Mouse (Mus musculus): ENCODE results near the gene Pigm.
A peak's percentile ranks its signal among the peaks of the same experiment; 100 is the strongest.

Pigm gene

DNA sequence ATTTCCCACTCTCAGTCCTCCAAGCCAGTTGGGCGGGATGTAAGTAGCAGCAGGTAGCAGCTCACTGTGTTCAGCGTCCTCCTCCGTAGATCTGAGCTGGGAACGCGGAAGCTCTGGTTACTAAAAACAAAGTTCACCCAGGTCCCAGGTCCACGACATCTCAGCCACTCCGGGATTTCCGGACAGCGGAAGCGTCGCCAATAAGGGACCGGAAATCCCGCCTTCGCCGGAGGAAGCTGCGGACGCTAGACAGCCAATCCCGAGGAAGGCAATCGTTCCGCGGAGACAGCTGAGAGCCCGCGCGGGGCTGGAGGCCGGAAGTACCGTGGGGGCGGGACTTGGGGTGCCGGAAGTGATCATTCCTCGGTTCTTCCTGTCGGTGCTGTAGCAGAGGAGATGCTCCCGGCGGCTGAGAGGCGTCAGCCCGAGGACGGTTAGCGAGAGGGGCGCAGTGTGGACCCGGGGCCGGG, at the start of gene Pigm:
Pigm (plus strand) TSS at position 349 of the 470 bp plus-strand sequence.
- DNase-seq (ENCODE audit: low spot score in 2 of 2) = peak; percentile 93 to 97

DNA sequence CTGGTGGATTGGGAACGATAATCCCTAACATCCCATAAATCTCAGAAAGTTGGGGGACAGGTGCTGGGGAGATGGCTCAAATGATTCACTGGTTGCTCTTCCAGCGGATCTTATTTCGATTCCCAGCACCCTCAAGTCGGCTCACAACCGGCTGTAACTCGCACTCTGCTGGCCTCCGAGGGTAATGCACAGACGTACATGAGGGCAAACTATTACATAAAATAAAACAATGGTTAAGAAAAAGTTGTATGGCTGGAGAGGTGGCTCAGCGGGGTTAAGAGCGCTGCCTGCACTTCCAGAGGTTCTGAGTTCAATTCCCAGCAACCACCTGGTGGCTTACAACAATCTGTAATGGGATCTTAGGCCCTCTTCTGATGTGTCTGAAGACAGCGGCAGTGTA, 49.7 kb upstream of the Pigm start:
- DNase-seq (ENCODE audit: low spot score in 2 of 2) = no peak

DNA sequence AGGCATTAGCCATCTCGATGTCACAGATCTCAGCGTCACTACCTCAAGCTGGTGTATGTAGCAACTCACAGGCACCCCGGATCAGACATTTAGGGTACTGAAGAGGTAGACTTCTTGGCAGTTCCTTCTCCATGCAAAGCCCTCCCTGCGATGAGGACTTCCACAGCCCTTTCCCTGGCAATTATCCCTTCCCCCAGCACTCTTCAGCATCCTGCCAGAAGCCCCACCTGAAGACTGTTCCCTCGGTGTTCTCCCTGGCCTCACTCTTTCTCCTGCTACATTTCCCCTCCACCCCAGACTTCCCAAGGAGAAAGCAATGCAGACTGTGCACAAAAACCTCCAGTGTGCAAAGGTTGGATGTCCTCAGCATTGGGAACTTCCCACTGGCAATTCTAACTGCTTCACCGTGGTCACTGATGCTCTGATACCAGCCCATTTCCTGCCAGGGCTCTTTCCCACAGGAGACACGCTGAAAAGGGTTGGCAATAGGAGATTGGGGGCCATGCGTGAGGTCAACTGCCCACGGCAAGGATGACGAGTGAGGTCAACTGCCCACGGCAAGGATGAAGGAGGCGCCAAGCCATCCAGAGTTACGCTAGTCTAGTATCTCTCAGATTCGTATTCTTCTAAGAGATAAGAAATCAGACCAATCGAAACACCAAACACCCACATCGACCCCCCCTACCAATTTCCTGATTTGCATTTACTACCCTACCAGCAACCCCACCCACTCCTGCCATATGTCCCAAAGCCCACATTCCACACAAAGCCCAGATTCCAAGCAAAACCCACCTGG, 48.9 kb upstream of the Pigm start:
- DNase-seq (ENCODE audit: low spot score in 2 of 2) = no peak

DNA sequence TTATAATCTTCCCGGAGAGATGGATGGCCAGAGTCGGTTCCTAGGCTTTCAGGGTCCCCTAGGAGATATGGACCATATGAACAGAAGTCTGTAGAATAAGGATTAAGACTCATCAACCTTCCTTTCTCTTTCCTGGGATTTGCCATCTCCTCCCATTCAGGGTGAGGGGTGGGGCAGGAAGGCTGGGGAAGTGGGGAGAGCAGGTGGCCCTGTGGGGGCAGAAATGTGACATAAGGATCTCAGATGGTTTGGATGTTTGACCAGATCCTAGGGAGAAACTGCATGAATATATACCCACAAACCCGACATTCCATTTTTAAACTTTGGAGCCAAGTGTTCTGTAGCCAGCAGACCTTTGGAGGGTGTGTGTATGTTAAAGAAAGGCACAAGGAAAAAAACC, 48.3 kb upstream of the Pigm start:
- no peak for DNase-seq (ENCODE audit: low spot score in 2 of 2)

DNA sequence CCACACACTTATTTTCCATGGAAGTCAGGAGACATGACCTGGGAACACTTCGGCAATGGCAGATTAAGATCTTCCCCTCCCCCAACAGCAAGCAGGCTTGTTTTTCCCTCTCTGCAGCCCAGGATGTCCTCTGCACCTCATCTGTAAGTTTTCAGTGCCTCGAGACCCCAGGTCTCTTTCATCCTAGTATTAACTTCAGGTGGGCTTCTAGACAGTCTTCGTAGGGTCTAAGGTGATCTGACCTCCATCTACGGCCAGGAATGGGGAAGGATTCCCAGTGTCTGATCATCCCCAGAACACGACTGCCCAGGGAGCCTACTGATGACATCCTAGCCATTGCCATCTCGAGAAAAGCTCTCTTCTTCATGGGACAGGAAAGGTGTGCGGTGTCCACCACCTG, 47.9 kb upstream of the Pigm start:
- DNase-seq (ENCODE audit: low spot score in 2 of 2) = no peak

DNA sequence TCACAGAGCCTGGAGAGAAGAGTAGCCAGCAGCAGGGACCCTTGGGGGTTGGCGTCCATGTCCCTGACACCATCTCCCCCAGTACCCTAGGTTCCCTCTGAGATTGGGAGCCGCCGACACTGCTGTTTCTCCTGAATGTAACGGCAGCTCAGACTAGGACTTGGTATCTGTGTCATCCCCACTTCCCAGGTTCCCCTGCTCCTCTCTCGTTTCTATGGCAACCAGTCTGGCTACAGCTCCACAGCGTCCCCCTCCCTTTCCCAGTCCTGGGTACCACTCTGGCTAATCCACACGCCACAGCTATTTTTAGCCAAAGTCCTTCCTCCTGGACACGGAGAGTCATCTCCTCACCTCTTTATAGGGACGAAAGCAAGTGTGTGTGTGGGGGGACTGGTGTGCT, 47.2 kb upstream of the Pigm start, which contains the start of gene Kcnj9:
Kcnj9 (minus strand) TSS at position 188 of the 400 bp plus-strand sequence.
- DNase-seq (ENCODE audit: low spot score in 2 of 2) = no peak

DNA sequence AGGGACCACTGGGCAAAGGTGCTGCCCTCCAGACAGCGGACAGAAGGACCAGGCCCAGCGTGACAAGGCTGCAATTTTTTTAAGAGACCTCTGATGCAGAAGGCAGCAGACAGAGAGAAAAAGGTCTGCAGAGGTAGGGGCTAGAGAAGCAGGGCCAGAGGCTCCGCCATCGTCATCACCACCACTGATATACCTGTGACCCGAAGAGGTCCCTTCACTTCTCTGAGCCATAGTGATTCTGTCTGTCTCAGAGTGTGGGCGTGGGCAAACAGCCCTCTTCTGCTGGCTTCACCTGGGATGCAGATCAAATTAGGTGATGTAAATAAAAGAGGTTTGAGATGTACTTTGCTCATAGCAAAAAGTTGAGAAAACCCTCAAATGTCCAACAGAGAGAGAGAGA, 46.7 kb upstream of the Pigm start:
- DNase-seq (ENCODE audit: low spot score in 2 of 2) = no peak

DNA sequence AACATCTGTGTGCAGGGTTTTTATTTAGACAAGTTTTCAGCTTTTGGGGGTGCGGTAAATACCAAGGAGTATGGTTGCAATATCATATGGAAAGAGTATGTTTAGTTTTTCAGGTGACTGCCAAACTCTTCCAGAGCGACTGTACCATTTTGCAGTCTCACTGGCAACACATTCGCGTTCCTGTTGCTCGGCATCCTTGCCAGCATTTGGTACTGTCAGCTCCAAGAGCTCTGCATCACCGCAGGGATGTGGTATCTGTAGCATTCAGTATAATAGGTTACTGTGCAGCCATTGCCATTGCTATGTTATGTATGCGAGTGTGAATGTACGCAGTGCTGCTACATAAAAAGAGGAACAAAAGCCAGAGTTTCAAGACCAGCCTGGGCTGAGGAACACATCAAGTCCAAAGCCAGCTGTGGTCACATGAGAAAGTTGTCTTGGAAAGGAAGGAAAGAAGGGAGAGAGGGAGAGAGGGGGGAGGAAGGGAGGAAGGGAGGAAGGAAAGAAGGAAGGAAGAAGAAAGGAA, 44.9 kb upstream of the Pigm start:
- DNase-seq (ENCODE audit: low spot score in 2 of 2) = no peak

DNA sequence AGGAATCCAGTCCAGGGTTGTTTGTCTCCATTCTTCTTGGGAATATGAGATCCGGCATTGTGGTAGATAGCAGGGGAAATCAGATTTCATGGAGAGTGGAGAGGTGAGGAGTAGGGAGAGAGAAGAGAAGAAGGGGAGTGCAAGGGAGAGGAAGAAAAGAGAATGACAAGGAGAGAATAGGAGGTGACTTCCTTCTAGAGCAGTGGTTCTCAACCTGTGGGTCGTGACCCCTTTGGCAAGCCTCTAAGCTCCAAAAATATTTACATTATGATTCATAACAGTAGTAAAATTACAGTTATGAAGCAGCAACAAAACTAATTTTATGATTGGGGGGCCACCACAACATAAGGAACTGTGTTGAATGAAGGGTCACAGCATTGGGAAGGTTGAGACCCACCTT, 43.4 kb upstream of the Pigm start:
- DNase-seq (ENCODE audit: low spot score in 2 of 2) = no peak

DNA sequence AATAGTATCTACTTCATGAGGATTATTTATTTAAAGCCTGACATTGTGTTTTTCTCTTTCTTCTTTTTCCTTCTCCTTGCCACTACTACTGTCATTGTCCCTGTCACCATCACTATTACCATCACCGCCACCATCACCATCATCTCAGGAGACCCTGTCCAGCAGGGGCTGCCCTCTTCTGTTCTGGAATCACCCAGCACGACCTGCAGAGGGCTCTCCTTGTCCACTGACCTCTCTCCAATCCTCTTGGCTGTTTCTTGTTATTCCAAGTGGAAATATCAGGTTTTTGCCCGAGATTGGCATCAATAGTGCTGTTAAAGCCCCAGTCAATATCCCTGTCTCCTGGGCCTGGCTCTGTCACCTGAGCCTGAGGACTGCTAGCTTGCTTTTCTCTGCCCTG, 42.8 kb upstream of the Pigm start:
- no peak for DNase-seq (ENCODE audit: low spot score in 2 of 2)

DNA sequence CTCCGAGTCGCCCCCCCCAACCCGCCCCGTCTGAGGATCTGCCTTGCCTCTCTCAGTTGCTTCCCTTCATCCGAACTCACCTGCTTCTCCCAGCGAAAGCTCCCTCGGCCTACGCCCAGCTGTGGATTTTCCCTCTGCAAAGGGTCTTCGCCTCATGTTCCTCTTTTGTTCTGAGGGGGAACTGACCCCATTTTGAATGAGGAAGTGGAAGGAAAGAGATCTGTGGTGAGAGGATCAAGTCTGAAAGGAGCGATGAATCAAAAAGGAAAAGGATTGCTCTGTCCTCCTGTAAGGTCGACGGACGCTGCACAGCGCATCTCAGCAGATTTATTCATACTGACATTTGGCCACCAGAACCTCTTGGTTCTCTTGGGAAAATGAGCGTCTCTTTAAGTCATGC, 40.5 kb upstream of the Pigm start:
- DNase-seq (ENCODE audit: low spot score in 2 of 2) = no peak

DNA sequence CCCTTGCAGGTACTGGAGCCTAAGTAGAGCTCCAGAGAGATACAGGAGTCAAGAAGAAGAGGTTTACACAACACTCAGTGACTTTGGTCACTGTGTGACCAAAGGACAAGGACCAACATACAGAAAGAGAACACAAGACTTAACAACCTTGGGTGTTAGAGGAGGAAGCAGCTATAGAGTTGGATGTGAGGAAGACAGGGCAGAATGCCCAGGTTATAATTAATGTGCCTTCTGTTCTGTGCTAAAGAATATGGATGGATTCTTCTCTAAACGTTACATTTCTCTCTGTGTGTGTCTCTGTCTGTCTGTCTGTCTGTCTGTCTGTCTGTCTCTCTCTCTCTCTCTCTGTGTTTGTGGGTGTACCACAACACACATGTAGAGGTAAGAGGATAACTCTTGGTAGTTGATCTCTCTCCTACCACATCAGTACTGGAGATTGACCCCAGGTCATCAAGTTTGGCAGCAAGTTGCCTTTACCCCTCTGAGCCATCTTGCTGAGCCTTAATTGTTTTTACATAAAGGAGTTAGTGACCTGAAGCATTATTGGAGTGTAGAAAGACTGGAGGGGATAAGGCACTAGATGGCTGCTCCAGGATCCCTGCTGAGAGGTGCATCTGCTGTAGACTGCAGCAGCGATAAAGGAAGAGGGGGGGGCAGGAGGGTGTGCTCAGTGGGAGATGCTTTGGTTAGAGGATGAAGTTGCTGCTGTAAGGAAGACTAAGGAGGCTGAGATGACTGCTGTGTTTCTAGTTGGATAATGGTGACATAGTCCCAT, 38.7 kb upstream of the Pigm start:
- DNase-seq (ENCODE audit: low spot score in 2 of 2) = no peak

DNA sequence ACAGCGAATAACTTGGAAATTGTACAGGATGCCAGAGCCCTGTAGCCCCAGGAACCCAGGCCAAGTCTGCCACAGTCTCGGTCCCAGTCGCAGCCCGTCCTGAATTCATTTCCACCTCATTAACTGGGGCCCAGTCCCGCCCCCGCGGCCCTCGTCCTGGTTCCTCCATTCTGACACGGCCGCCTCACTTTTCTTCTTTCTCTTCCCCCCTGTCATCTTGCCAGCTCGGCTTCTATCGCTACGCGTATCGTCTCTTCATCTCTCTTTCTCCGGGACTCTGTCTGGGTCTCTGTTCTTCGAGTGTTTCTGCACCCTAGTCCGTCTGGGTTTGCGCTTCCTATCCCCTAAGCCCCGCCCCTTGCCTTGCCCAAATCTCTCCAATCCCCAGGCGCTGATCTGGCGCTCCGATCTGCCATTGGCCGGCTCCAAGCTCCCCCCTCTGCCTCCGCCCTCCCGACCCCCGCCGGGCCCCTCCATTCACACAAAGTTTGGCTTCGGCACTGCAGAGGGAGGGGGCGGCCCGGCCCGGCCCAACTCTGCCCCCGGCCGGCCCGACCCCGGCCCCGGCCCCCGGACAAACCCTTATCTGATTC, 35.5 kb upstream of the Pigm start, which contains the start of gene Kcnj10:
Kcnj10 (plus strand) TSS at position 482 of the 593 bp plus-strand sequence.
- DNase-seq (ENCODE audit: low spot score in 2 of 2) = peak; percentile 56 to 66

DNA sequence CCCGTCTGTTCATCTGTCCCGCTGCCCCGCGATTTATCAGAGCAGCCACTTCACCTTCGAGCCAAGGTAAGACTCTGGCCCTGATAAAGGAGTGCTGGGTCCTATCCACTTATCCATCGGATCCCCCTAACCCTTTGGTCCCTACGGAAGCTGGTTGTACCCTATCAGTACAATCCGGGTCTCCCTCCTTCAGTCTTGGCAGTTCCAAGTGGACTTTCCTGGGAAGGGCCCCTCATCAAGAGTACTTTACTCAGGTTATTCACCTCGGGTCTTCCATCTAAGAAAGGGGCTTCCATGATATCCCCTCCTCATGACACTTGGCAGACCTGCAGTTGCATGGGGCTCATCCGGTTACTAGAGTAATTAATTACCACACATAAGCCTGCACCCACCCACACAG, 35.0 kb upstream of the Pigm start:
- no peak for DNase-seq (ENCODE audit: low spot score in 2 of 2)

DNA sequence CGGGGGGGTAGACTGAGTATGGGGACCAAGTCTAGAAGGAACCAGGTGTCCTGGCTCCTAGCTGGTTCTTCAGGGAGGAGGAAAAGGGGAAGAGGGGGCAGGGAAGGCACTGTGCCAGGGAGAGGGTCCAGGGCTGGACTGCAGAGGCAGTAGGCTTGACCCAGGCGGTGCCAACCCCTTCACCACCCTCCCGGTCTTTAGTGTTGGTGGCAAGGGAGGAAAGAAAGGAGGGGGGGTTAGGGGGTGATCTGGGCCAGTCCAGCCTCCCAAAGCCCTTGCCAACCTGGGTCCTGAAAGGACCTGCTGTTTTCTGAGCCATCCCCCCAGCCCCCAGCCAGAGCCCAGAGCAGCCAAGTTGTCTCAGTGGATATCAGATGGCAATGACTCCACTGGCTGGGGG, 33.6 kb upstream of the Pigm start:
- DNase-seq (ENCODE audit: low spot score in 2 of 2) = no peak

DNA sequence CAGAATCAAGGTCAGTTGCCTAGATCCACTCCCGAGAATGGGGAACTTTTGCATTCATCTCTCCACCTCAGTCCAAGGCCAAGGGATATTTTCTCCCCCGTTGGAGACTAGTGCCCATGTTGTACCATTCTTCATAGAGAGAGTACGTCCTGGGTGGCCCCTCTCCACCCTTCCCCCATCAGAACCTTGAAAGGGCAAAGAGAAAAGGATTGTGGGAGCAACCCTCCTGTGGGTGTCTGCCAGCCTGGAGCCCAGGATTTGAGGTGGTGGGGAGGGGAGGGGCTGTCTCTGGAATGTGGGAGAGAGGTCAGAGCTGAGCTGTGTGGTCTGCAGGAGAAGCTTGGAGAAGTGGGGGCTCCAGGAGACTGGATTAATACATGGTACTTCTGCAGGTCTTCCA, 32.4 kb upstream of the Pigm start:
- DNase-seq (ENCODE audit: low spot score in 2 of 2) = no peak

DNA sequence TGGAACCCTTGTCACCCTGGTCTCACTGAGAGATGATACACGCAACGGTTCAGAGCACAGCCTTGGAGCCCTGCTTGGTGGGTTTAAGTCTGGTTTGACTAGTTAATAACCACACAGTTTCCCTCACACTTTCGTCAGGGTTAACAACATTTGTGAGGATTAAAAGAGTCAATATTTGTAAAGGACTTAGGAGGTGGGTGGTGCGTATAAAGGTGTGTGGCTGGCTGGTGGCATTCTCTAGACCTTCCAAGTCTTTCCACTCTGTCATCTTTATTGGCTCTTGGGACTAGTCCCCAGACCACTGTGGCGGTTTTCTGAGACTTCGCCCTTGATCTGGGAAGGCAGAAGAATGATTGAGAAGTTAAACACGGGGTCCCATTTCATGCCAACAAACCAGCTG, 31.5 kb upstream of the Pigm start:
- no peak for DNase-seq (ENCODE audit: low spot score in 2 of 2)

DNA sequence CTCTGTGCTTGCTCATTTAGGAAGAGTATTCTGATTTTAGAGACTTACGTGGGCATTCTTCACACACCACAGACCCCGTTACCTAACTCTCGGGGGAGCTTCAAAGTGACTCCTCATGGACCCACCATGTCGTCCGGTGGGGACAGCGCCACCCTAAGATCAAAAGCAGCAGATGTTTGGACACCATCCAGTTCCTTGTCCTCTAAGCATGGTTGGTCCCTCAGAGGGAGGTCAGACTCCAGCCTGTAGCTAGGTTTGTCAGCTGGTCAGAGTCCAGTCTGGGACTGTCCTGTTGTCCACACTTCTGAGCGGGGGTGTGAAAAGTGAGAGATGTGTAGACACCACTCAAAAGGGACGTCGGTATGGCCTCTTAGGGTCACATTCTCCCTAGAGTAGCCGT, 29.6 kb upstream of the Pigm start:
- DNase-seq (ENCODE audit: low spot score in 2 of 2) = no peak

DNA sequence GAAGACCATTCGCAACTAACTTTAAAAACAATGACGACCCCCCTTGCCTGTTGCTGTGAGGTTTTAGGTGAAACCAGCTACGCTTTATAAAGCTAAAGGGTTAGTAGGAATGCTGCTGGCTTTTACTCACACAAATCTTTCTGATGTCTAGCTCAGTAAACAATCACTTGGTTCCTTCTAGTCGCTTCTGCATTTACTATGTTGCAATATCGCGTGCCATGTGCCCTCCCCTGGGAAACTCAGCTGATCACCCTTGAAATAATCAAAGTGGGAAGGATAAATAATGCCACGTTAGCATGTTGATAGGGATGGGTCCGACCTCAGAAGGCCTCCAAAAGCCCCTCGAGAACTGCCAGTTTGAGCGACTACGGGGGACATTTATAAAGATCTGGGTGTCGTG, 29.0 kb upstream of the Pigm start:
- DNase-seq (ENCODE audit: low spot score in 2 of 2) = no peak

DNA sequence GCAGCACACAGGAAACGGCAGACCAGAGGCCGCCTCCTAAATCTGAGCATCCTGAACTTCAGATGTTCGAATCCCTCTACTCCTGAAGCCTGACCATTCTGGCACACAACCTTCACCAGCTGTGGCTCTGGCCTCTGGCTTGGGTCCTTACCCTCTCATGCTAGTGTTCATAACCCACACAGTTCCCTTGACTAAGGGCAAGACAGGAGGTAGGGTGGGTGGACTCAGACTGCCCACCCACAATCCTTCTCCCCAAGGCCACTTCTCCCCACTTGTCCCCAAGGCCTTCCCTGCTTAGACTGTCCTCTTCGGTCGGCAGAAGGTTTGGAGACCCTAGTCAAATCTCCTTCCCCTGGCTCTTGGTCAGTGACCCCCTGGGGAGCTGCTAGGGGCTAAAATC, 26.8 kb upstream of the Pigm start:
- DNase-seq (ENCODE audit: low spot score in 2 of 2) = no peak

DNA sequence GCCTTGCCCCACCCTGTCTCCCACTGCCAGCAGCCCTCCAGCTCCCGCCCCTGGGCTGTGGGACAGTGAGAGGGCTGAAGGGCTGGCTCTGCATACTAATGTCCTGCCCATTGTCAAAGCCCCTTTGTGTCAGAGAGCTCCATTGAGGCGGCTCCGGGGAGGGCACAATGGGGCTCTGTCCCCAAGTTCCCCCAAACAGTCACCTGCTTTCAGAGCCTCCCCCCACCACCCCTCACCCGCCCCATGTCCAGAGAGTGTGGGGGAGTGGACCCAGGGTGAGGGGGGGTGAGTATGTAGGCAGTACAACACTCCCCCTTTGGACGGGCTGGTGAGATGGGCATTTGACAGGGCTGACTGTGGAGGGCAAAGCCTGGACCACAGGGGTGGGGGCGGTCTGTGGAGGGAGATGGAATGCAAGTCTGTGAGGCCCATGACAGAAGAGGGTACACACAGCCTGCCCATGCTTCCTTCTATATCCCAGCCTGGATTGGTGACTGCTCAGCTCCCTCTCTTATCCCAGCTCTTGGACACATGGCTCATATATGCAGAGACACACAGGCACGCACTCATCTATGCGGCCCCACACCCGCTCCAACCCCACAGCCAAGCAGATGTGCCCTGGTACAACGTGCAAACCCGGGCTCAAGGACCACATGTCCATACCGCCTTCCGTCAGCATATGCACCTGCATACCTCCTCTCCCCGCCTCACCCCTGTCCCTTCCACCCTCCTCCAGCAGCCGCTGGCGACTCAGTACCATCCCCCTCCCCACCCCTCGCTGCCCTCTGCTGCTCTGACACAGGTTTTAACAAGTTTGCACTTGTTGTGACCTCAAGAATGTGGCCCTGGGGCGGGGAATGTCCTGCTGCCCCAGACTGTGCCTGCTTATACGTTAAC, 26.2 kb upstream of the Pigm start:
- DNase-seq (ENCODE audit: low spot score in 2 of 2) = peak; percentile 27 to 33

Measured in urinary bladder, adult 18-20 months (tissue).